Mouse (Mus musculus): ENCODE measurements at regions not wholly inside any gene's neighbourhood (a gene's known extent, or its start where the extent isn't known, plus 50 kb on each side); places are given as distances from the start of the nearest gene placed in this dataset.
"Not testable (repeated sequence)": the region's sequence is repeated elsewhere in the genome, so short reads cannot be mapped to it uniquely, and the experiment has no call there.

DNA sequence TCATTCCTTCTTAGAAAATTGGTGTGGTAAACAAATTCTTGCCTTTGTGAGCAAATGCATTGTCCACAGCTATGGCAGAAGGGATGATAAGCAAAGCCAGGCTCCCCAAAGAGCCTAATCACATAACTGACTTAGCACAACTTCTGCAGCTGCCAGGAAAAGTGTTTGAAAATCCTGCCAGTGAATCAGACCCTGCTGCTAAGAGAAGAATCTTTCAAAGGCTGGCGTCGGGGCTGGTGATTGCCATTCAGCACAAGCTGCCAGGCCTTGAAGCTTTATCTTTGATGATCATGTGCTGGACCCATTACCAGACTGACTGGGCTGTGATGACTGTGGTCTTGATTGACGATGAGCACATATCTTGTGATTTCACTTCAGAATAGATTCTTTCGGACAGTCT, 713.9 kb upstream of the Tex47 start:
- H3K4me3 ChIP-seq (ENCODE audit: low read depth, low read length), result no peak overlapping the region
- no peaks in the 10 kb centered on the region for H3K27me3 ChIP-seq (replicated peaks; ENCODE audit: control insufficient read depth, insufficient read depth, low read length)
- H3K36me3 ChIP-seq (ENCODE audit: control insufficient read depth, insufficient read depth, low read length), result no peaks in the 10 kb centered on the region
- no peak overlapping the region for H3K9ac ChIP-seq (ENCODE audit: low read length)
- no peaks in the 10 kb centered on the region for H3K9me3 ChIP-seq (ENCODE audit: control insufficient read depth, low read length)
- 77% methylated on average over 4 of the region's 4 CpGs for WGBS
- DNase-seq (ENCODE audit: low spot score), result no peak
- no peak for ATAC-seq (replicated peaks; ENCODE audit: low FRiP score, low TSS enrichment, low read depth)
- no peaks in the 10 kb centered on the region for H3K4me1 ChIP-seq (replicated peaks; ENCODE audit: control insufficient read depth, insufficient read depth, low read length)
- H3K27ac ChIP-seq (ENCODE audit: low read depth), result no peak overlapping the region
- H3K4me2 ChIP-seq (ENCODE audit: low read length), result no peak overlapping the region

DNA sequence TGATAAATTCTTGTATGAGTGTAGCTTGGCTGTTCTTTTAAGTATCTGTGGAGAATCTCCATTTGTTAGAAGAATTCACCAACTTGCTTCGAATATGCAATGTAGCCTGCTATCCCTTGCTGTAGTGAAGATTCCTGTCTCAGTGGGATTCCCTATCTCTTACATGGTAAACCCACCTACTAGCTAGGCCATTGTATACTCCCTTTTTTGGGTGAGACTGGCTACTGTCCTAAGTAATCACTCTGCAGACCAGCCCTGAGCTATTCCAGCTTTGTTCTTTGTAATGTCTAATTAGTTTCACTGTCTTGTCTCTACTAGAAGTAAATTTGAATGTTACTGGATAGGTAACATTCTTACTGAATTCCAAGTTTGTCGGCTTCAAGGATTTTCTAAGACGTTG, 692.8 kb upstream of the Tex47 start:
- not testable (repeated sequence) for H3K27me3 ChIP-seq (replicated peaks; ENCODE audit: control insufficient read depth, insufficient read depth, low read length); H3K27ac ChIP-seq (ENCODE audit: low read depth); H3K4me1 ChIP-seq (replicated peaks; ENCODE audit: control insufficient read depth, insufficient read depth, low read length); DNase-seq (ENCODE audit: low spot score); H3K9me3 ChIP-seq (ENCODE audit: control insufficient read depth, low read length); H3K4me3 ChIP-seq (ENCODE audit: low read depth, low read length); H3K9ac ChIP-seq (ENCODE audit: low read length); H3K4me2 ChIP-seq (ENCODE audit: low read length); ATAC-seq (replicated peaks; ENCODE audit: low FRiP score, low TSS enrichment, low read depth); H3K36me3 ChIP-seq (ENCODE audit: control insufficient read depth, insufficient read depth, low read length)
- 77% methylated on average over 3 of the region's 3 CpGs for WGBS

DNA sequence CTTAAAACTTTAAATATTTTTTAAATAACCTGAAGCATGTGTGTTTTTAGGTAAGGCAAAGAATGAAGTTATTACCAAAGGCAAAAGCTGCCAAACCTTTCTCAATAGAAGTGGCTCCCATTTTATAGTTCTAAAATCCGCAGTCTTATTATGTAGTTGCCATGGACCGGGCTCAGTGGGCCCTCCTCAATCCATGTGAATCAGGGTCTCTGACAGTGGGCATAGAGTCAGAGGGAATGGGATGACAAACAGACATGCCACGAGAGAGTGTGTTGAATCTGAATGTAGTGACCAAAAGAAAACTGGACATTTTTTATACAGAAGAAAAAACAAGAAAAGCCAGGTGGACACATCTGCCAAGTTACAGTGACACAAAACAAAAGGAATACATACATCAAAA, 659.0 kb upstream of the Tex47 start:
- H3K4me3 ChIP-seq (ENCODE audit: low read depth, low read length), result no peak overlapping the region
- H3K9ac ChIP-seq (ENCODE audit: low read length), result no peak overlapping the region
- DNase-seq (ENCODE audit: low spot score) (no peak), ATAC-seq (replicated peaks; ENCODE audit: low FRiP score, low TSS enrichment, low read depth) (no peak)
- H3K9me3 ChIP-seq (ENCODE audit: control insufficient read depth, low read length), result no peaks in the 10 kb centered on the region
- H3K27me3 ChIP-seq (replicated peaks; ENCODE audit: control insufficient read depth, insufficient read depth, low read length), result no peaks in the 10 kb centered on the region
- 73% methylated on average over 3 of the region's 3 CpGs for WGBS
- no peak overlapping the region for H3K27ac ChIP-seq (ENCODE audit: low read depth)
- no peaks in the 10 kb centered on the region for H3K36me3 ChIP-seq (ENCODE audit: control insufficient read depth, insufficient read depth, low read length)
- H3K4me1 ChIP-seq (replicated peaks; ENCODE audit: control insufficient read depth, insufficient read depth, low read length), result no peaks in the 10 kb centered on the region
- no peak overlapping the region for H3K4me2 ChIP-seq (ENCODE audit: low read length)

DNA sequence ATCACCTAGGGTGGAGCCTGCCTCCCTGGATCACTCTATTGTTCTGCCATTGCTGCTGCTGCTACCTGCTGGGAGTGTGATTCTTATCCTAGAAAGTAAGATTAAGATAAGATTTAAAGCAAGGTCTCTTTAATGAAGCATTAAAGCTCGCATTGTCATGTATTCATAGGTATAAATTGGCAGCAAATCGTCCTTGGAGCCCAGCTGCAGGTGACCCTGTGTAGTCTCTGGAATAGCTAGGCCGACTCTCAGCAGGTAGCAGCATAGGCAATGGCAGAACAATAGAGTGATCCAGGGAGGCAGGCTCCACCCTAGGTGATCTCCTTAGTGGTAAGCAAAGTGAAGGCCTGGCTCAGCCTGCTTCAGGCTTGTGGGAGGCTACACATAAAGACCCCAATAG, 627.7 kb upstream of the Tex47 start:
- not testable (repeated sequence) for H3K9me3 ChIP-seq (ENCODE audit: control insufficient read depth, low read length); H3K4me1 ChIP-seq (replicated peaks; ENCODE audit: control insufficient read depth, insufficient read depth, low read length); H3K27me3 ChIP-seq (replicated peaks; ENCODE audit: control insufficient read depth, insufficient read depth, low read length); H3K4me3 ChIP-seq (ENCODE audit: low read depth, low read length); H3K9ac ChIP-seq (ENCODE audit: low read length); H3K36me3 ChIP-seq (ENCODE audit: control insufficient read depth, insufficient read depth, low read length); H3K4me2 ChIP-seq (ENCODE audit: low read length); ATAC-seq (replicated peaks; ENCODE audit: low FRiP score, low TSS enrichment, low read depth); H3K27ac ChIP-seq (ENCODE audit: low read depth); DNase-seq (ENCODE audit: low spot score)
- 64% methylated on average over 3 of the region's 3 CpGs for WGBS

DNA sequence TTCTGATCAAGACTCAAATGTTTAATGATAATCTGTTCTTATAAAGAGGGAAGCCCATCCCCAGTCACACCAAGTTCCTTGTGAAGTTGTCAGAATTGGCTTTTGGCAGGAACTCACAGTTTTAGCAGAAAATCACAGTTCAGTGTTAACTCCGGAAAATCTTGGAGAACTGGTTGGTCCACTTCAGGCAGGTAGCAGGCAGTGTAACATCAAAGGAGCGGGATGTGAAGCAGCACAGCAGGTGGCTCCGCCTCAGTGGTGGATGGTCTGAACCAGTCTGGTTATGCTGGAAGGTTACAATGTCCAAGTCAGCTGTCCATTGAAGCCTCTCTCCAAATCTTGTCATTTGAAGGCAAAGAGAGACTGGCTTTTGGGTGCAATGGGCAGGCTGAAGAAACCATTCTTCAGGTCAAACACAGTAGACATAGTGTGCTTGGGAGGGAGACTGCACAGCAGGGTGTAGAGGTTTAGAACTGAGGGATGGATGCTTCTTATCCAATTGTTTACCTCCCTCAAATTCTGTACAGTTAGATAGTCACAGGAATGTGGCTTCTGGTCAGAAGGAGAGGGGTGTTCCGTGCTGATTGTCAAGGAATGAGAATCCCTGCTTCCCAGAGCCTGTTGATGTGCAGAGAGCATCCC, 594.1 kb upstream of the Tex47 start:
- ATAC-seq (replicated peaks; ENCODE audit: low FRiP score, low TSS enrichment, low read depth), result peak; percentile 76; the same call in 1 of the 2 replicates

DNA sequence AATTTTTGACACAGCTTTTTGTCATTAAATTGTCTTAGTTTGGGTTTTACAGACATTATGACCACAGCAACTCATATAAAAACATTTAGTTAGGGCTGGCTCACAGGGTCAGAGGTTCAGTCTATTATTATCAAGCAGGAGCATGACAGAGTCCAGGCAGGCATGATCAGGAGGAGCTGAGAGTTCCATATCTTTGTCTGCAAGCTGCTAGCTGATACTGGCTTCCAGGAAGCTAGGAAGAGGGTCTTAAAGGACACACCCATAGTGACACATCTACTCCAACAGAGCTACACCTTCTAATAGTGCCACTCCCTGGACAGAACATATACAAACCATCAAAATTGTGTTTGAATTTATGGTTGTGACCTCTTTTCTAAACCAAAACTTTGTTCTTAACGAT, 587.7 kb upstream of the Tex47 start:
- Histone ChIP-seq H3K9ac (ENCODE audit: low read length) (no peak overlapping the region), H3K27ac (ENCODE audit: low read depth) (no peak overlapping the region), H3K36me3 (ENCODE audit: control insufficient read depth, insufficient read depth, low read length) (no peaks in the 10 kb centered on the region), H3K4me1 (replicated peaks; ENCODE audit: control insufficient read depth, insufficient read depth, low read length) (no peaks in the 10 kb centered on the region), H3K27me3 (replicated peaks; ENCODE audit: control insufficient read depth, insufficient read depth, low read length) (no peaks in the 10 kb centered on the region), H3K4me3 (ENCODE audit: low read depth, low read length) (no peak overlapping the region), H3K4me2 (ENCODE audit: low read length) (no peak overlapping the region), H3K9me3 (ENCODE audit: control insufficient read depth, low read length) (no peaks in the 10 kb centered on the region)
- DNase-seq (ENCODE audit: low spot score), result no peak
- no peak for ATAC-seq (replicated peaks; ENCODE audit: low FRiP score, low TSS enrichment, low read depth)
- 44% methylated on average over 1 of the region's 1 CpGs for WGBS

More for the DNA sequence above, 594.1 kb upstream of the Tex47 start:
- no peaks in the 10 kb centered on the region for H3K27me3 ChIP-seq (replicated peaks; ENCODE audit: control insufficient read depth, insufficient read depth, low read length)
- 67% methylated on average over 4 of the region's 4 CpGs for WGBS
- H3K9ac ChIP-seq (ENCODE audit: low read length), result no peak overlapping the region
- H3K36me3 ChIP-seq (ENCODE audit: control insufficient read depth, insufficient read depth, low read length), result no peaks in the 10 kb centered on the region
- H3K27ac ChIP-seq (ENCODE audit: low read depth), result no peak overlapping the region
- no peak overlapping the region for H3K4me2 ChIP-seq (ENCODE audit: low read length)
- H3K9me3 ChIP-seq (ENCODE audit: control insufficient read depth, low read length), result no peaks in the 10 kb centered on the region
- DNase-seq (ENCODE audit: low spot score), result no peak
- H3K4me3 ChIP-seq (ENCODE audit: low read depth, low read length), result no peak overlapping the region
- H3K4me1 ChIP-seq (replicated peaks; ENCODE audit: control insufficient read depth, insufficient read depth, low read length), result no peaks in the 10 kb centered on the region

DNA sequence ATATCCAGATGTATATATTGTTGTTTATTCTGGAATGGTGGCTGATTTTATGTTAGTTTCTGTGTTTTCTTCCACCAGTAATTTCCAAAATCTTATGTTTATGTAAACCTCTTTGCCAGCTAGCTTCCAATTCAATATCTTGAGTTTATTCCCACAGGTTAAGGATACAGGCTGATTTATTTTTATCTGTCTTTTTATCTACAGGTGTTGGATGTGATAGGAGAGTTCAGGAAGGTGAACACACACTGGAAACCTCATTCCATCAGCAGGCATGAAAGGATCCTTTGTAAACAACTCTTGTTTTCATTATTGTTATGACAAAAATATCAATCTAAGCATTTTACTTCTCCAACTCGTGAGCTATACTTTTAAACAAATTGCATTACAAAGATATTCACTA, 587.3 kb upstream of the Tex47 start:
- Histone ChIP-seq H3K27me3 (replicated peaks; ENCODE audit: control insufficient read depth, insufficient read depth, low read length) (no peaks in the 10 kb centered on the region), H3K4me1 (replicated peaks; ENCODE audit: control insufficient read depth, insufficient read depth, low read length) (no peaks in the 10 kb centered on the region), H3K9me3 (ENCODE audit: control insufficient read depth, low read length) (no peaks in the 10 kb centered on the region), H3K27ac (ENCODE audit: low read depth) (no peak overlapping the region), H3K36me3 (ENCODE audit: control insufficient read depth, insufficient read depth, low read length) (no peaks in the 10 kb centered on the region), H3K4me2 (ENCODE audit: low read length) (no peak overlapping the region), H3K4me3 (ENCODE audit: low read depth, low read length) (no peak overlapping the region), H3K9ac (ENCODE audit: low read length) (no peak overlapping the region)
- WGBS, result 69% methylated on average over 1 of the region's 1 CpGs
- no peak for DNase-seq (ENCODE audit: low spot score)
- ATAC-seq (replicated peaks; ENCODE audit: low FRiP score, low TSS enrichment, low read depth), result no peak

Measured in intestine, embryonic 14.5 days (tissue).